Mouse (Mus musculus): ENCODE results near the gene Hoxa6. TPM values are rescaled to one million over a fixed set of nuclear protein-coding genes. Genes with fewer than 3 reads are reported as not detected.

Hoxa6 gene
- polyA plus RNA-seq, 1 experiment from 2014 or later = not detected

DNA sequence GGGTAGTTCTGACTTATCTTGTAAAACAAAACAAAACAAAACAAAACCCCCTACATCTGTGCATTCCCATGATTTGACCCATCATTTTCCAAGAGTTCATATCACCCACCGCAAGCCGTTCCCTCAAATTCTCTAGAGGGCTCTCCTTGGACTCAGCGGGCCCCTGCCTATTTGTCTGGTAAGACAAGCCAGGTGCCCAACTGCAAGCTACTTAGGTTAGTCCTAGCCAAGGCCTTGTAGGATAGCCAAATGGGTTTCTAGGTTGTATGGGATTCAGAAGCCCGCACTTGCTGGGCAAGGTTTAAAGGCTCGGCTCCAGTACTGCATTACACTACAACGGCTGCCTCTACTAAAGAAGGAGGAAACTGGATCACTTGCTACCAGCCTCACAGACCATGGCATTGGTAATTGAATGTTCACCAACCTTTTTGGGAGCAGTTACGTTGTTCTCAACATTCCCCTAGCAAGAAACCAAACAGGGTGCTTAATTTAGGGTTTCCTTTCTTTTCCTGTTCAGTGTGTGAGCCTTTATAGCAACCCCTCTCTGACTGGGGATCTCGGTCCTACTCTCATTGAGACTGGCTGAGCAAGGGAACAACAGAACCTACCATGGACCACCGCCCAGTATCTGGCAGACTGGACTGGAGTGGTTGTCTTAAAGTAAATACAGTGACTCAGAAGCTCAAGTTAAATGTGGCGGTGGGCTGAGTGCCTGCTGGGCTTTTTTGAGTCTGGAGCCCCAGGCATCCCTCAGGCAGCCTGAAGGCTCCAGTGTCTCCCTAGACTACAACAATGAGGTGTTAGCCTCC, 29.0 kb upstream of the Hoxa6 start:
- no peak overlapping the region for H3K27ac ChIP-seq (ENCODE audit: low read depth, low read length)
- no peak overlapping the region for H3K9ac ChIP-seq (ENCODE audit: low read length)
- DNase-seq (ENCODE audit: low spot score) = peak; percentile 50
- no peak for ATAC-seq (replicated peaks; ENCODE audit: low FRiP score)
- H3K4me2 ChIP-seq (ENCODE audit: low read depth, low read length, severe bottlenecking) = no peak overlapping the region
- WGBS = 11% methylated on average over 10 of the region's 10 CpGs
- H3K4me3 ChIP-seq (ENCODE audit: low read depth, low read length) = no peak overlapping the region
- peaks cover 95% of the 10 kb centered on the region for H3K27me3 ChIP-seq (ENCODE audit: control insufficient read depth, insufficient read depth, low read length)
- H3K9me3 ChIP-seq (ENCODE audit: control insufficient read depth, low read length) = no peaks in the 10 kb centered on the region
- H3K4me1 ChIP-seq (replicated peaks; ENCODE audit: control insufficient read depth, insufficient read depth, low read length) = 0 out of 2 replicates have a peak, but pooled peaks cover 3% of the 10 kb centered on the region
- no peaks in the 10 kb centered on the region for H3K36me3 ChIP-seq (ENCODE audit: control insufficient read depth, insufficient read depth, low read length)

DNA sequence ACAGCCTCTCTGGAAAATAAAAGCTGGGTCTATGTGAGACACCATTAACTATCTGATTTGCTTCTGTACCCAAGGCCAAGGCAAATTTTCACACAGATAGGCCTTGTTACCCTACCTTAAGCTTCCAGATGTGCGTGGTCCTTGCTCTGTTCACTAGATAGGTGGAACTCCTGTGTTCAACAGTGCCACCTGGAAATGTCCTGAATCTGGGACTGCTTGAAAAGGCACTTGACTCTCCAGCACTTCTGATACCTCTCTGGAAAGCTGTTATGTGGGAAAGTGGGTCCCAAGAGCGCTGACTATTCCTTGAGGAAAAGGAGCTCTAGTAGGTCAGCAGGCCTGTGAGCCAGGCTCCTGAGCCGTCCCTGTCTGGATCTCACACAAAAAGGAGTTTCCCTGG, 28.3 kb upstream of the Hoxa6 start:
- WGBS = 4% methylated on average over 3 of the region's 3 CpGs
- Histone ChIP-seq H3K4me2 (ENCODE audit: low read depth, low read length, severe bottlenecking) (no peak overlapping the region), H3K27me3 (ENCODE audit: control insufficient read depth, insufficient read depth, low read length) (peaks cover 95% of the 10 kb centered on the region), H3K4me3 (ENCODE audit: low read depth, low read length) (no peak overlapping the region), H3K9me3 (ENCODE audit: control insufficient read depth, low read length) (no peaks in the 10 kb centered on the region), H3K9ac (ENCODE audit: low read length) (no peak overlapping the region), H3K4me1 (replicated peaks; ENCODE audit: control insufficient read depth, insufficient read depth, low read length) (0 out of 2 replicates have a peak, but pooled peaks cover 3% of the 10 kb centered on the region), H3K27ac (ENCODE audit: low read depth, low read length) (no peak overlapping the region), H3K36me3 (ENCODE audit: control insufficient read depth, insufficient read depth, low read length) (no peaks in the 10 kb centered on the region)
- DNase-seq (ENCODE audit: low spot score) = peak; percentile 24
- no peak for ATAC-seq (replicated peaks; ENCODE audit: low FRiP score)

DNA sequence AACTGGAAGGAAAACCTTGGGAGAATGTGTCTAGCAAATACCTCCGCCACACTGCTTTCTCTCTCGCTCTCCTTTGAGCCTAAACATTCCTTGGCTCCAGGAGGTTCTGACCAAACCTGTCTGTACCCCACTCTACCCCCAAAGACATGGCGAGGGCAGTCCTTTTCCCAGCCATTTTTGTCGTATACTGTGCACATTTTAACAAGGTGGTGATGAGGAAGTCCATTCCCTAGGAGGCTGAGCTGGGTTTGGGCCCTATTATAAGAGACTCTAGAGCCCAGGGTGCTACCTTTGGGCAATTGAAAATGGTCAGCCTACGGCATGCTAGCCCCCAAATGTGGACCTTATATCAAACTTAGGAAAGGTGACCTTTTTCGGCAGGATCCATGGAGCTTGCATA, 27.3 kb upstream of the Hoxa6 start:
- Histone ChIP-seq H3K27ac (ENCODE audit: low read depth, low read length) (no peak overlapping the region), H3K9me3 (ENCODE audit: control insufficient read depth, low read length) (no peaks in the 10 kb centered on the region), H3K4me3 (ENCODE audit: low read depth, low read length) (no peak overlapping the region), H3K27me3 (ENCODE audit: control insufficient read depth, insufficient read depth, low read length) (peaks cover 93% of the 10 kb centered on the region), H3K4me2 (ENCODE audit: low read depth, low read length, severe bottlenecking) (no peak overlapping the region), H3K36me3 (ENCODE audit: control insufficient read depth, insufficient read depth, low read length) (no peaks in the 10 kb centered on the region), H3K9ac (ENCODE audit: low read length) (no peak overlapping the region), H3K4me1 (replicated peaks; ENCODE audit: control insufficient read depth, insufficient read depth, low read length) (0 out of 2 replicates have a peak, but pooled peaks cover 3% of the 10 kb centered on the region)
- ATAC-seq (replicated peaks; ENCODE audit: low FRiP score) = no peak
- WGBS = 16% methylated on average over 6 of the region's 6 CpGs
- peak; percentile 44 for DNase-seq (ENCODE audit: low spot score)

DNA sequence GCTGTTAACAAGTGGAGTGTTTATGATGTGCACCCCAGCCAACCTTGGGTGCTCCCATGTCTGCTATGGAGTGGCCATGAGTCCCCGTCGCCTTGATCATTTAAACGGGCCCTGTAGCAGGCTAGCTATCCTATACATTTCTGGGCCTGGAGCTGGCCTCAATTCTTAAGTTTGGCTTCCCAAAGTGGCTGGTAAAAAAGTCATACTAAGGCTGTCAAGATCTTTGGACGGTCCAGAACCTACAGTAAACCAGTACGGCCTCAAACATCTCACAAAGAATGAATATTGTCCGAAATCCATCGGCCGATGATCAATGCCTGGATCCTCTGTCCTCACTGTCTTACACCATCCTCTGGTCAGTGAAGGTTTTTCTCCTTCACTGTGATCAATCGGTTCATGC, 26.7 kb upstream of the Hoxa6 start:
- Histone ChIP-seq H3K9ac (ENCODE audit: low read length) (no peak overlapping the region), H3K4me3 (ENCODE audit: low read depth, low read length) (no peak overlapping the region), H3K9me3 (ENCODE audit: control insufficient read depth, low read length) (no peaks in the 10 kb centered on the region), H3K36me3 (ENCODE audit: control insufficient read depth, insufficient read depth, low read length) (no peaks in the 10 kb centered on the region), H3K4me2 (ENCODE audit: low read depth, low read length, severe bottlenecking) (no peak overlapping the region), H3K27ac (ENCODE audit: low read depth, low read length) (no peak overlapping the region), H3K27me3 (ENCODE audit: control insufficient read depth, insufficient read depth, low read length) (peaks cover 93% of the 10 kb centered on the region), H3K4me1 (replicated peaks; ENCODE audit: control insufficient read depth, insufficient read depth, low read length) (0 out of 2 replicates have a peak, but pooled peaks cover 3% of the 10 kb centered on the region)
- no peak for ATAC-seq (replicated peaks; ENCODE audit: low FRiP score)
- DNase-seq (ENCODE audit: low spot score) = no peak
- WGBS = 34% methylated on average over 9 of the region's 9 CpGs

DNA sequence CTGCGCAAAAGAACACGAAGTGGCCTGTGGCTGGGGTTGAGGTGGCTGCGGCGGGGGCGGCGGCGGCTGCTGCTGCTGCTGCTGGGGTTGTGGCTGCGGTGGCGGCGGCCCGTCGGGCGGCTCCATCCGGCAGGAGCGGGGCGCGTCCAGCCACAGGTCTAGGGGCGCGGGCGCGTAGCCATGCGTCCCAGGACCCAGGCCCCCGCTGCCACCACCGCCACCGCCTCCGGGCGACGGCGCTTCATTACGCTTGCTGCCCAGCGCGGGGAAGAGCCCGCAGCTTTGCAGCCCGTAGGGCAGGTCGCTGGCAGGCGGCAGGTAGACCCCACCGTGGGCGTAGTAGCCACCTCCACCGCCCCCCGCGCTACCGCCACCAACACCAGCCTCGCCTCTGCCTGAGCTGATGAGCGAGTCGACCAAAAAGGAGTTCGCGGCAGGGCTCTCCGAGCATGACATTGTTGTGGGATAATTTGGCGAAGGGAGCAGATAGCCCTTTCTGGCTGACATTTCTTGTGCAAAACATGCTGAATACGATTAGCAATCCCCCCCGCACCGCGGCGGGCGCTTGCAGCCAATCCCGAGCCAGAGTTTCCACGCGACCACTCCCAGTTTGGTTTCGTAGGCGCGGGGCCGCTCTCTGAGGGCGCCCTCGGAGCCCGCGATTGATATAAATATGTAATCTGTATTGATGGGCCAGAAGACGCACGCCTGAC, 26.1 kb upstream of the Hoxa6 start:
- H3K4me2 ChIP-seq (ENCODE audit: low read depth, low read length, severe bottlenecking) = no peak overlapping the region
- 1% methylated on average over 64 of the region's 68 CpGs for WGBS
- H3K9me3 ChIP-seq (ENCODE audit: control insufficient read depth, low read length) = no peaks in the 10 kb centered on the region
- no peak overlapping the region for H3K4me3 ChIP-seq (ENCODE audit: low read depth, low read length)
- H3K9ac ChIP-seq (ENCODE audit: low read length) = no peak overlapping the region
- no peaks in the 10 kb centered on the region for H3K36me3 ChIP-seq (ENCODE audit: control insufficient read depth, insufficient read depth, low read length)
- H3K27ac ChIP-seq (ENCODE audit: low read depth, low read length) = no peak overlapping the region
- no peak for ATAC-seq (replicated peaks; ENCODE audit: low FRiP score)
- peaks cover 93% of the 10 kb centered on the region for H3K27me3 ChIP-seq (ENCODE audit: control insufficient read depth, insufficient read depth, low read length)
- 0 out of 2 replicates have a peak, but pooled peaks cover 3% of the 10 kb centered on the region for H3K4me1 ChIP-seq (replicated peaks; ENCODE audit: control insufficient read depth, insufficient read depth, low read length)
- DNase-seq (ENCODE audit: low spot score) = peak; percentile 57

DNA sequence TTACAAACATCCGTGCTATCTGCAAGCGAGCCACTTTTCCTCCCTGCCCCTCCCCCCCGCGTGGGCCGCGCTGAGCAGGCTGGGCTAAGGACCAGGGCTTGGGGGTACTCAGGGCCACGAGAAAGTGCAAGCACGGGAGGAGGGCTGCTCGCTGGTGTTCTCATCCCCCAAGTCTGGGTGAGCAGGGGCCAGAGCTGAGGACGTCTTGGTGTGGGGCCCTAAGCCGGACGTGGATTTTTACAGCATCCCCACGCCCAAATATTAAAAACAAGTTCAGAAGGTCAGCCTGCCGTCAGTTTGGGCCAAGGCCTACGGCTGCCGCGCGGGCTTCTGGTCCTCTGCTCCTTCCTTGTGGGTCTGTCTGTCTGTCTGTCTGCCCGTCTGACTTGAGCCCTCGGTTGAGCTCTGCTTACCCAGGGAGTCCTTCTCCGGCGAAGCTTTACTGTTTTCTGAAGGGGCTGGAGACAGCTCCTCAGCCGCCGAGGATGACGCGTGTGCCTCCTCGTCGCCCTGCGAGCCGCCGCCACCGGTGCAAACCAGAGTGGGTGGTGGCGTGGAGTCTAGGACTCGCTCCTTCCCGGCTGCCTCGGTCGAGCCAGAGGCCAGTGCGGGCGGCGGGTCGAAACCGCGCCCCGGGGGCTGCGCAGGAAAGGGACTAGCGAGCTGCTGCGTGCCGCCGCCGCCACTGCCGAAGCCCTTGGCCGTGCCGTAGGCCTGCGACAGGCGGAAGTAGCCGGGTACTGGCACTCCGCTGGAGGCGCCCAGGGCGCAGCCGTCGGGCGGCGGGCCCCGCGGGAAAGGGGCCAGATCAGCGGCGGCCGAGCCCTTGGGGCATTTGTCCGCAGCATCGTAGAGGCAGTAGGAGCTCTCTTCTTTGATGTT, 25.3 kb upstream of the Hoxa6 start:
- H3K9ac ChIP-seq (ENCODE audit: low read length) = no peak overlapping the region
- WGBS = under 1% methylated on average over 70 of the region's 70 CpGs
- no peak overlapping the region for H3K4me2 ChIP-seq (ENCODE audit: low read depth, low read length, severe bottlenecking)
- no peaks in the 10 kb centered on the region for H3K36me3 ChIP-seq (ENCODE audit: control insufficient read depth, insufficient read depth, low read length)
- no peak for ATAC-seq (replicated peaks; ENCODE audit: low FRiP score)
- DNase-seq (ENCODE audit: low spot score) = peak; percentile 64
- H3K4me1 ChIP-seq (replicated peaks; ENCODE audit: control insufficient read depth, insufficient read depth, low read length) = 0 out of 2 replicates have a peak, but pooled peaks cover 3% of the 10 kb centered on the region
- no peaks in the 10 kb centered on the region for H3K9me3 ChIP-seq (ENCODE audit: control insufficient read depth, low read length)
- H3K27me3 ChIP-seq (ENCODE audit: control insufficient read depth, insufficient read depth, low read length) = peaks cover 95% of the 10 kb centered on the region
- no peak overlapping the region for H3K27ac ChIP-seq (ENCODE audit: low read depth, low read length)
- no peak overlapping the region for H3K4me3 ChIP-seq (ENCODE audit: low read depth, low read length)

DNA sequence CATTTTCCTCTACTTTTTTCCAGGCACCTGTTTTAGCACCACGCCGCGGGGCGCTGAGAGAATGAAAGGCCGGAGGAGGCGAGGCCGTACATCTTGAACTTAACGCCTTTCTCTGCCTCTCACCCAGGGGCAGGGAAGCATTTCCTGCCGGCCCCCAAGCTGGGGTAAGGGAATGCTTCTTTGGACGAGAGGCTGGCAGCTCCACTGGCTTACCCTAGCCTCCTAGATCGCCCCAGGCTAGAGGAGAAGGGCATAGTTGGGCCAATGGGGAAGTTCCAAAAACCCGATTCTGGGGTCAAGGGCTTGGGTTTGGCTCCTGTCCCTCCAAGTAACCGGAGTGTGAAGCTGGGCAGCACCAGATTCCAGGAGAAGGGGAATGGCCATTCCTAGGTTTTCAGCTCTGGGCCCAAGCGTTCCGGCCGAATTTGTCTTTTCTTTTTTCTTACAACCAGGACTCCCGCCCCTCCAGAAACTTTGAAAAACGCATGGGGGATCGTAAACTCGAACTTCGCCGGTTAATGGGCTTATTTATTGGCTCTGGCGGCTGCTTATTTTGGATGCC, 24.5 kb upstream of the Hoxa6 start:
- Histone ChIP-seq H3K4me3 (ENCODE audit: low read depth, low read length) (no peak overlapping the region), H3K27me3 (ENCODE audit: control insufficient read depth, insufficient read depth, low read length) (peaks cover 96% of the 10 kb centered on the region), H3K36me3 (ENCODE audit: control insufficient read depth, insufficient read depth, low read length) (no peaks in the 10 kb centered on the region), H3K9me3 (ENCODE audit: control insufficient read depth, low read length) (no peaks in the 10 kb centered on the region), H3K9ac (ENCODE audit: low read length) (no peak overlapping the region), H3K4me2 (ENCODE audit: low read depth, low read length, severe bottlenecking) (no peak overlapping the region), H3K4me1 (replicated peaks; ENCODE audit: control insufficient read depth, insufficient read depth, low read length) (0 out of 2 replicates have a peak, but pooled peaks cover 3% of the 10 kb centered on the region), H3K27ac (ENCODE audit: low read depth, low read length) (no peak overlapping the region)
- DNase-seq (ENCODE audit: low spot score) = peak; percentile 53
- ATAC-seq (replicated peaks; ENCODE audit: low FRiP score) = no peak
- WGBS = 3% methylated on average over 23 of the region's 23 CpGs

DNA sequence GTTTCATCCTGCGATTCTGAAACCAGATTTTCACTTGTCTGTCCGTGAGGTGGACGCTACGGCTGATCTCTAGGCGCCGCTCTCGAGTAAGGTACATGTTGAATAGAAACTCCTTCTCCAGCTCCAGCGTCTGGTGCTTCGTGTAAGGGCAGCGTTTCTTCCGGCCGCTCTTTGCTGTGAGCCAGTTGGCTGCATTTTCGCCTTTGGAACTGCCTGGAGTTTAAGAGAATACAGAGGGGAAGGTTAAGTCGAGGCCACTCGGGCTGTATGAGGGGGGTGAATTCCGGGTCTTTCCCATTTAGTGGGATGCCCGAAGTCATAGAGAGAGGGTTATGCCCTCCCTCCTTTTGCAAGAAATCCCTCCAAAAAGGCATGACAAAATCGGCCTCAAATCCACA, 24.0 kb upstream of the Hoxa6 start:
- Histone ChIP-seq H3K4me1 (replicated peaks; ENCODE audit: control insufficient read depth, insufficient read depth, low read length) (0 out of 2 replicates have a peak, but pooled peaks cover 3% of the 10 kb centered on the region), H3K9ac (ENCODE audit: low read length) (no peak overlapping the region), H3K36me3 (ENCODE audit: control insufficient read depth, insufficient read depth, low read length) (no peaks in the 10 kb centered on the region), H3K4me2 (ENCODE audit: low read depth, low read length, severe bottlenecking) (no peak overlapping the region), H3K4me3 (ENCODE audit: low read depth, low read length) (no peak overlapping the region), H3K27me3 (ENCODE audit: control insufficient read depth, insufficient read depth, low read length) (peaks cover 96% of the 10 kb centered on the region), H3K9me3 (ENCODE audit: control insufficient read depth, low read length) (no peaks in the 10 kb centered on the region), H3K27ac (ENCODE audit: low read depth, low read length) (no peak overlapping the region)
- under 1% methylated on average over 18 of the region's 18 CpGs for WGBS
- ATAC-seq (replicated peaks; ENCODE audit: low FRiP score) (no peak), DNase-seq (ENCODE audit: low spot score) (peak; percentile 66)
